Mouse (Mus musculus) midbrain, embryonic 14.5 days (tissue): ENCODE results near the gene Porcn. TPM values are rescaled to one million over a fixed set of nuclear protein-coding genes. Genes with fewer than 3 reads are reported as not detected.
A peak's percentile ranks its signal among the peaks of the same experiment; 100 is the strongest.

Experiments
- ATAC-seq: fragments of 200-750 bp; cut with Nextera tagmentation; 2 replicates; pipeline ENCODE4 v1.8.0; 2017; ENCODE audit warnings: moderate number of reproducible peaks, moderate library complexity; ENCODE audit not compliant: low FRiP score, low TSS enrichment
- DNase-seq: peaks from one replicate; pipeline ENCODE4 v3.0.0-alpha.2; 2015
- H3K27ac ChIP-seq: fragments of 300-500 bp; sonication (generic); replicated peaks from 2 replicates; pipeline ENCODE4 v1.5.1; 2014; ENCODE audit warnings: mild to moderate bottlenecking, low read depth, low read length, moderate library complexity
- H3K27me3 ChIP-seq: fragments of 300-500 bp; sonication (generic); 2 replicates; pipeline ENCODE4 v1.6.1; 2014; ENCODE audit warnings: low read length, control low read depth, mixed read lengths; ENCODE audit not compliant: control insufficient read depth, insufficient read depth
- H3K36me3 ChIP-seq: fragments of 300-500 bp; sonication (generic); 2 replicates; pipeline ENCODE4 v1.6.1; 2014; ENCODE audit warnings: low read length, control low read depth; ENCODE audit not compliant: control insufficient read depth, insufficient read depth
- H3K4me1 ChIP-seq: fragments of 300-500 bp; sonication (generic); 2 replicates; pipeline ENCODE4 v1.6.1; 2014; ENCODE audit warnings: mild to moderate bottlenecking, antibody characterized with exemption, low read length, control low read depth; ENCODE audit not compliant: control insufficient read depth, insufficient read depth
- H3K4me2 ChIP-seq: fragments of 300-500 bp; sonication (generic); 2 replicates; pipeline ENCODE4 v1.6.1; 2014; ENCODE audit warnings: mild to moderate bottlenecking, low read length, moderate library complexity
- H3K4me3 ChIP-seq: fragments of 300-500 bp; sonication (generic); replicated peaks from 2 replicates; pipeline ENCODE4 v1.5.1; 2014; ENCODE audit warnings: low read depth, low read length
- H3K9ac ChIP-seq: fragments of 300-500 bp; sonication (generic); replicated peaks from 2 replicates; pipeline ENCODE4 v1.6.1; 2014; ENCODE audit warnings: mild to moderate bottlenecking, low read length, moderate library complexity
- H3K9me3 ChIP-seq: fragments of 300-500 bp; sonication (generic); 2 replicates; pipeline ENCODE4 v1.6.1; 2016; ENCODE audit warnings: low read length, control low read depth, mixed read lengths; ENCODE audit not compliant: control insufficient read depth
- WGBS: fragments of 180-500 bp; shearing (Covaris S2); extraction: QIAGEN DNeasy Blood & Tissue Kit; methylation state at CpG from one replicate; pipeline ENCODE4 v1.1.7; 2014; 5-methylcytosine and 5-hydroxymethylcytosine counted together
- polyA plus RNA-seq: library from polyadenylated mRNA; unstranded; fragments of >200 nt; fragmentation: Nextera tagmentation; extraction: Ambion mirVana; gene quantifications from 2 replicates; pipeline ENCODE4 v1.2.1, GENCODE M21; 2014

Porcn gene
- polyA plus RNA-seq, 1 experiment from 2014 or later: 45.5 TPM

DNA sequence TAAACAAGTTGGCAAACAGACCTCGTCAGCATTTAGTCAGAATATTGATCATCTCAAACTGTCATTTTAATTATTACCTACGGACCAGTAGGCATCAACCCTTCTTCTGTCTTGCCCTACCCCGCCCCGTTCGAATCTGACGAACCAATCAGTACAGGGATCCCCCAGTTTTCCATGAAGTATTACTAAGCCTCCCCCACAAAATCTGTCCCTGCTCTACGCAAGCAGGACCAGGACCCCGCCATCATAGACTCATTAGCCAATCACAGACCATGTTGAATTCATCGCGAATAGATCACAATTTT is 13.0 kb downstream of the Porcn start, which contains the start of gene Ebp:
TSS of gene Ebp (minus strand) at position 94 of the 305 bp plus-strand sequence.
- 37% methylated on average over 10 of the region's 10 CpGs for WGBS
- Histone ChIP-seq H3K9me3 (no peaks in the 10 kb centered on the region), H3K4me1 (0 out of 2 replicates have a peak, but pooled peaks cover 5% of the 10 kb centered on the region), H3K4me3 (peak within 1 kb of the TSS; percentile 49), H3K27me3 (no peaks in the 10 kb centered on the region), H3K9ac (peak within 1 kb of the TSS; percentile 49; the same call in 1 of the 2 replicates), H3K36me3 (no peaks in the 10 kb centered on the region), H3K4me2 (peak within 1 kb of the TSS; percentile 63), H3K27ac (peak within 1 kb of the TSS; percentile 76)
- DNase-seq (peak; percentile 13), ATAC-seq (peak; percentile 60; the same call in 1 of the 2 replicates)

DNA sequence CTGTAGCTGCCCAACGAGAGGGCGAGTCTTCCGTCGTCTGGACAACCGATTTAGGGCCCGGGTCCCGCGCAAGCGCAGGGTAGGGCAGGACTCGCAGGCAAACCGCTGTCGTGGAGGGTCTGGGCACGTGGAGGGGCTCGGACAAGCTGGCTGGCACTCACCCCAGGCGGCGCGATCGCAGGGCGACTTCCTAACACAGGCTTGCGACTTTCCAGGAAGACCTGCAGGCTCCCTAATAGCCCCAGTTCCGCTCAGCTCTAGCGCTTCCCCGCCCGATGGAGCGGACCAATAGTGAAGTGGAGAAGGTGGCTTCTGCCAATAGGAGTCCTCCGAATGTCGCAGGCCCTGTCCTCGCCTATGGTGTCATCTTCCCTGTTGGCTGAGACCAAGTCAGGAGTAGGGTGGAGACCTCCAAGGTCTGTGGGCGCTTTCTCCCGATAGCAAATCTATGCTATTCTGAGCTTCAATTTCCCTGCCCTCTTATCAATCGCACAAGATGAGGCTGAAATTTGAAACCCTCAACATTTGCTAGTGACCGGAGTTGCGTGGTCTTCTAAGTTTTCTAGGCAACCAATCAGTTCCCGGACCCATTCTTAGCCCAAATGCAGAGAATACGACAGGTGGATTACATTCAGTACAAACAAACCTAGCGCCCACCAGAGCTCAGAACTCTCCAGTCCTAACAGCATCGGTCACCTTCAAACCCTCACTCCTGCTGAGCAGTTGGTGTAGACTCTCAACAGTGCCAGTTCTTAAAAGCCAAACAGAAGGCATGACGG is 13.5 kb downstream of the Porcn start:
- DNase-seq (peak; percentile 85), ATAC-seq (peak; percentile 93)
- Histone ChIP-seq H3K9me3 (no peaks in the 10 kb centered on the region), H3K4me3 (peak overlapping the region; percentile 49), H3K36me3 (no peaks in the 10 kb centered on the region), H3K27ac (peak overlapping the region; percentile 76), H3K4me1 (0 out of 2 replicates have a peak, but pooled peaks cover 5% of the 10 kb centered on the region), H3K4me2 (peak overlapping the region; percentile 63), H3K9ac (peak overlapping the region; percentile 49; the same call in 1 of the 2 replicates), H3K27me3 (no peaks in the 10 kb centered on the region)
- 21% methylated on average over 38 of the region's 38 CpGs for WGBS

DNA sequence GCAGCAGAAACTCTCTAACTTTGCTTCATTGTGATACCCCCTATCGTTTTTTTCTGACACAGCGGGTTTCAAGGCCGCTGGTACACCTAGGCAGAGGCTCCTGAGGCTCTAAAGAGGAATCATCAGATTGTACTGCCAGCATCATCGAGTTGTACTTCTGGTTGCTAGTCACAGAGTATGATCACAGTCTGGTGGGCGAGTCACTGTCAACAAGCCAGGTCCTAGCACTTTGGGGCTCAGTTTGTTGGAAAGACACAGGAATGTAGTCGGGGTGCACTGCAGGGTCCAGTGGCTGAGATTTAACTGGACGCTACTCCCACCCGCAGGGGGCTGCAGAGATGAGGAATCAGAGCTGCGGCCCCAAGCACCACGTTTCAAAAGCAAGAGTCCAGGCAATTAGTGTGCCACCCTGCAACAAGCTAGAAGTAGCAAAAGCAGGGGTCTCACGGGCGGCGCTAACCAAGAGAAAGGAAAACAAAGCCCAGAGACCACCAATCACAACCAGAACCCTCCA is 14.1 kb downstream of the Porcn start:
- Histone ChIP-seq H3K4me1 (0 out of 2 replicates have a peak, but pooled peaks cover 5% of the 10 kb centered on the region), H3K9ac (peak overlapping the region; percentile 49; the same call in 1 of the 2 replicates), H3K36me3 (no peaks in the 10 kb centered on the region), H3K4me2 (peak overlapping the region; percentile 63), H3K27ac (peak overlapping the region; percentile 76), H3K4me3 (peak overlapping the region; percentile 49), H3K27me3 (no peaks in the 10 kb centered on the region), H3K9me3 (no peaks in the 10 kb centered on the region)
- DNase-seq: no peak
- ATAC-seq: no peak; the same call in 1 of the 2 replicates
- WGBS: 16% methylated on average over 13 of the region's 13 CpGs

GRCm38 (mm10) chrX:8182871-8183540 is 23.3 kb downstream of the Porcn start:
- 0 out of 2 replicates have a peak, but pooled peaks cover 6% of the 10 kb centered on the region for H3K36me3 ChIP-seq
- no peak overlapping the region for H3K27ac ChIP-seq
- WGBS: 19% methylated on average over 7 of the region's 7 CpGs

DNA sequence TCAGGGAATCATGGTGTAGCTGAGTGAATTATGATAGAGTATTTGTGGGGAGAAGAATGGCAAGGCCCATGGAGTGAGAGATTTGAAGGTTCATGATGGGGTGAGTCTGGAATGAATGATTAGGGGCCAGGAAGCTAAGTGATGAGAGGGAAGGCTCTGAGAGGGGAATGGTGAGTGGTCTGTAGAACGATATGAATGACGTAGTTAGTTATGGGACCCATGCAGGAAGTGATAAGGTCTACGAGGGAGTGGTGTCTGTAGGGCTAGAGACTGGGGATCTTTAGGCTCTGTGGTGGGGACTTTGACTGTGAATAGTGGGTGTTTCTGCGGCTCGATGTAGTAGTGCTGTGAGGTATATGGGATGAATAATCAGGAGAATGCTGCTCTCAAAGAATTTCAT is 26.7 kb downstream of the Porcn start:
- Histone ChIP-seq H3K27me3 (no peaks in the 10 kb centered on the region), H3K27ac (no peak overlapping the region), H3K4me1 (no peaks in the 10 kb centered on the region), H3K9ac (no peak overlapping the region), H3K4me3 (no peak overlapping the region), H3K4me2 (no peak overlapping the region), H3K9me3 (no peaks in the 10 kb centered on the region), H3K36me3 (no peaks in the 10 kb centered on the region)
- WGBS: 94% methylated on average over 5 of the region's 5 CpGs
- DNase-seq (no peak), ATAC-seq (no peak)

More at GRCm38 (mm10) chrX:8182871-8183540, 23.3 kb downstream of the Porcn start:
- DNase-seq (no peak), ATAC-seq (no peak)
- no peak overlapping the region for H3K4me3 ChIP-seq
- no peaks in the 10 kb centered on the region for H3K27me3 ChIP-seq
- no peak overlapping the region for H3K9ac ChIP-seq
- H3K4me1 ChIP-seq: no peaks in the 10 kb centered on the region
- H3K4me2 ChIP-seq: no peak overlapping the region
- H3K9me3 ChIP-seq: no peaks in the 10 kb centered on the region

DNA sequence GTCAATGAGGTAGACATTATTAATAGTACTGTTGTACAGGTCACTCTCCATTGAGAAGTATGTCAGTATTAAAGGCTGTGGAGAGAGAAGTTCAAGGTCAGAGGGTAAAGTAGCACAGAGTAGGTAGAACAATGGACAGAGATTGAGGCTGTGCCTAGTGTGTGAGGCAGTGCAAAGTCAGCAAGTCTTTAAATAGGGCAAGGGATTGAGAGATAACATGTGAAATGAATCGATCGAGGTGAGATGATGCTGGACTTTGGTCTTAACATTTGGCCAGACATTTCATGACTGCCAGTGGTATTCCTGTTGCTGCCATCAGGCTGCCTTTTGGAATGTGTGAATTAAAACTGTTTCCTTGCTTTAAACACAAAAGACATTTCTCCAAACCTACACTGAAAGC is 27.5 kb downstream of the Porcn start:
- no peak overlapping the region for H3K9ac ChIP-seq
- no peak overlapping the region for H3K27ac ChIP-seq
- H3K4me3 ChIP-seq: no peak overlapping the region
- DNase-seq: no peak
- no peaks in the 10 kb centered on the region for H3K4me1 ChIP-seq
- no peaks in the 10 kb centered on the region for H3K9me3 ChIP-seq
- no peak overlapping the region for H3K4me2 ChIP-seq
- ATAC-seq: no peak
- no peaks in the 10 kb centered on the region for H3K36me3 ChIP-seq
- 95% methylated on average over 2 of the region's 2 CpGs for WGBS
- no peaks in the 10 kb centered on the region for H3K27me3 ChIP-seq

- Histone ChIP-seq H3K4me3 (peak within 1 kb of the TSS; percentile 54), H3K4me1 (no peaks in the 10 kb centered on the region), H3K36me3 (0 out of 2 replicates have a peak, but pooled peaks cover 7% of the 10 kb centered on the region), H3K9ac (peak within 1 kb of the TSS; percentile 52; the same call in 1 of the 2 replicates), H3K27me3 (no peaks in the 10 kb centered on the region), H3K4me2 (peak within 1 kb of the TSS; percentile 60), H3K27ac (peak within 1 kb of the TSS; percentile 26; the same call in 1 of the 2 replicates), H3K9me3 (no peaks in the 10 kb centered on the region)
- WGBS: 18% methylated on average over 56 of the region's 56 CpGs
- ATAC-seq: peak; percentile 94
- DNase-seq: peak; percentile 93
Measured at GRCm38 (mm10) chrX:8175504-8176385, 30.6 kb downstream of the Porcn start, which contains the start of gene Tbc1d25. Gene Tbc1d25 (minus strand): TSS chrX:8176181.

- no peak for DNase-seq
- H3K27ac ChIP-seq: no peak overlapping the region
Measured at GRCm38 (mm10) chrX:8175169-8175503, 31.2 kb downstream of the Porcn start.

More at GRCm38 (mm10) chrX:8175169-8175503, 31.2 kb downstream of the Porcn start:
- Histone ChIP-seq H3K27me3 (no peaks in the 10 kb centered on the region), H3K9ac (peak overlapping the region; percentile 52; the same call in 1 of the 2 replicates), H3K9me3 (no peaks in the 10 kb centered on the region), H3K4me3 (peak overlapping the region; percentile 54), H3K4me1 (no peaks in the 10 kb centered on the region), H3K4me2 (peak overlapping the region; percentile 60), H3K36me3 (0 out of 2 replicates have a peak, but pooled peaks cover 10% of the 10 kb centered on the region)
- ATAC-seq: peak; percentile 76; the same call in 1 of the 2 replicates
- 18% methylated on average over 4 of the region's 4 CpGs for WGBS
